In the genomic region with DNA sequence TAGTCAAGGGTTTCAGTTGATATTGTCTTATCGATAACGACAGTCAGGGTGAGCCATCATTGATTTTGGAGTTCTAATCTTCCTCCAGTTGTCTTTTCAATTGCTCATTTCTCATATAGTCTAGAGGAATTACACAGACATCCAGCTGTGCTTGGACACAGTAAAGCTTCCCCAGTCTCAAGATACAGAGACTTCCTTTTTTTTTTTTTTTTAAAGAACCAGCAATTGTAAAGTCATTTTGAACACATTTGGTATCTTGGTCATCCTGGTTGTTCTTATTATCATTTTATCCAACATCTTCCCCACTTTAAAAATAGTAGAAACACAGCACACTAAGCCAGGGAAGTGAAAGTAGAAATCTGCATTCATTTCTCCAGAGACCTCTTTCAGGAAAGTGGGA, we compare ENCODE assay signal across 21 mouse cellular contexts.
"Had no signal": no experiment of that assay in that cellular context is flagged by ENCODE, and none has a peak within 500 bp of the region (broad histone marks: within the 10 kb centered on the region; RNA-seq: fewer than 3 reads in every experiment).

No protein-coding gene starts in this region.

- ATAC-seq: intestine, postnatal 0 days; liver, embryonic 12.5 days had no signal

- H3K27ac ChIP-seq: kidney, postnatal 0 days; layer of hippocampus, adult 2 months; limb, embryonic 10.5 days; limb, embryonic 13.5 days; liver, embryonic 12.5 days; liver, embryonic 15.5 days; neural tube, embryonic 12.5 days; neural tube, embryonic 15.5 days had no signal

- H3K4me2 ChIP-seq: limb, embryonic 13.5 days; liver, embryonic 12.5 days; liver, embryonic 15.5 days; neural tube, embryonic 12.5 days; neural tube, embryonic 15.5 days had no signal

- H3K36me3 ChIP-seq: limb, embryonic 10.5 days; limb, embryonic 13.5 days; liver, embryonic 12.5 days; liver, embryonic 15.5 days; neural tube, embryonic 12.5 days; neural tube, embryonic 15.5 days had no signal

- H3K9me3 ChIP-seq: limb, embryonic 10.5 days; limb, embryonic 13.5 days; liver, embryonic 12.5 days; liver, embryonic 15.5 days; neural tube, embryonic 12.5 days; neural tube, embryonic 15.5 days had no signal

- H3K4me3 ChIP-seq: layer of hippocampus, adult 2 months; limb, embryonic 10.5 days; limb, embryonic 13.5 days; liver, embryonic 12.5 days; liver, embryonic 15.5 days; neural tube, embryonic 12.5 days; neural tube, embryonic 15.5 days had no signal

- H3K27me3 ChIP-seq: limb, embryonic 13.5 days; liver, embryonic 12.5 days; liver, embryonic 15.5 days; neural tube, embryonic 12.5 days; neural tube, embryonic 15.5 days had no signal

- DNase-seq: kidney, adult 2 months; kidney, postnatal 25 days; layer of hippocampus, adult 9-11 months; liver; lung, adult 2 months; lung, postnatal 10 days; lung, postnatal 4 days; right cerebral cortex, adult 18-20 months; right cerebral cortex, postnatal 14 days; right cerebral cortex, postnatal 4 days; thymus, adult 18-20 months; thymus, postnatal 4 days had no signal

- H3K4me1 ChIP-seq: limb, embryonic 10.5 days; liver, embryonic 12.5 days; liver, embryonic 15.5 days; neural tube, embryonic 12.5 days had no signal

- H3K9ac ChIP-seq: limb, embryonic 13.5 days; liver, embryonic 12.5 days; liver, embryonic 15.5 days; neural tube, embryonic 12.5 days; neural tube, embryonic 15.5 days had no signal
